Mouse (Mus musculus) left cerebral cortex, postnatal 36 days (tissue): ENCODE measurements at regions not wholly inside any gene's neighbourhood (a gene's known extent, or its start where the extent isn't known, plus 50 kb on each side); places are given as distances from the start of the nearest gene placed in this dataset. TPM values are rescaled to one million over a fixed set of nuclear protein-coding genes. Genes with fewer than 3 reads are reported as not detected.

Source experiments
- microRNA-seq: library from miRNA; unstranded; fragments of <30 nt; microRNA quantifications from one replicate; pipeline ENCODE4 v1.2.0, GENCODE M21; 2022

Small RNAs in the stretch of these regions (microRNA-seq; reads per million reads assigned to microRNA genes)
- gene Gm23064 = not detected
